Mouse (Mus musculus): ENCODE results near the gene Acaa1a.
A peak's percentile ranks its signal among the peaks of the same experiment; 100 is the strongest.
"Not testable (repeated sequence)": the region's sequence is repeated elsewhere in the genome, so short reads cannot be mapped to it uniquely, and the experiment has no call there.

Acaa1a gene

GRCm38 (mm10) chr9:119339106-119339505 is 370 bp upstream of the Acaa1a start:
- no peak for DNase-seq (ENCODE audit: low spot score in 2 of 2)

- DNase-seq (ENCODE audit: low spot score in 2 of 2) = no peak
Observed at GRCm38 (mm10) chr9:119340212-119340580, 720 bp downstream of the Acaa1a start.

DNA sequence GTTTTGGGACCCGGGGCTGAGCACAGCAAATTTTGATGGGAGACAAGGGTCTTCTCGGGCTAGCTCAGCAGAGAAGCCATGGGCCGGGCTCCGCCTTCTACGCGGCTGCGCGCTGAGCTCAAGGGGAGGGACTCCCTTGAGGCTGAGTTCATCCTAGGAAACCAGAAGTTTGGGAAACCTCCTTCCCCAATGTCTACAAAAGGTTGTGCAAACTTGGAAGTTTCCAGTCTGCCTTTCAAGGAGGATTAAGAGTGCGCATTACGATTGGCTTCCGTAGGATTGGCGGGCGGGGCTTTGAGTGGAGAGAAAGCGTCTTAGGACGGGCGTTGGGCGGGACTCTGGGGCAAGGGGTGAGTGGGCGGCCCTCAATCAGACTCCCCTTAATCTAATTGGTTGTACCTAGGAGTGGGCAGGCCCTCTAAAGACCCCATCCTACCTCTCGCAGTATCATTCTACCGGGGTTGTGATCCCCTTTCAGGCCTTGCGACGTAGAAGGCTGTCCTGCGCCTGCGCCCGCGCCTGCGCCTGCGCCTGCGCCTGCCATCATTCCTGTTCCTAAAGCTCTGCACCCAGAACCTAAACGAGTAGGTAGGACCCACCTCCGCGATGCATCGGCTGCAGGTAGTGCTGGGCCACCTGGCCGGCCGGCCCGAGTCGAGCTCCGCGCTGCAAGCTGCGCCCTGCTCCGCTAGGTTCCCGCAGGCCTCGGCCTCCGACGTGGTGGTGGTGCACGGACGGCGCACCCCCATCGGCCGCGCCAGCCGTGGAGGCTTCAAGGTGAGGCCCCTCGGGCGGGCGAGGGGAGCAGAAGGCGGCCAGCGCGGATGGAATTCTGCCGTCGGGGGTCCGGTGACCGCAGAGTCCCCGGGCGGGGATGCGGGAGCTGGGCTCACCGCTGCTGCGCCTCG is 1.7 kb downstream of the Acaa1a start, which contains the start of gene Myd88:
Gene Myd88 (minus strand): TSS at position 503 of the 908 bp plus-strand sequence.
- peak; percentile 98 to 99 for DNase-seq (ENCODE audit: low spot score in 2 of 2)

- DNase-seq (ENCODE audit: low spot score in 2 of 2) = no peak
Observed at GRCm38 (mm10) chr9:119342728-119343127, 3.3 kb downstream of the Acaa1a start.

GRCm38 (mm10) chr9:119346376-119346775 is 6.9 kb downstream of the Acaa1a start:
- no peak for DNase-seq (ENCODE audit: low spot score in 2 of 2)

- no peak for DNase-seq (ENCODE audit: low spot score in 2 of 2)
Observed at GRCm38 (mm10) chr9:119350531-119350930, 11.1 kb downstream of the Acaa1a start.

GRCm38 (mm10) chr9:119350947-119351705 is 11.7 kb downstream of the Acaa1a start:
- no peak for DNase-seq (ENCODE audit: low spot score in 2 of 2)

DNA sequence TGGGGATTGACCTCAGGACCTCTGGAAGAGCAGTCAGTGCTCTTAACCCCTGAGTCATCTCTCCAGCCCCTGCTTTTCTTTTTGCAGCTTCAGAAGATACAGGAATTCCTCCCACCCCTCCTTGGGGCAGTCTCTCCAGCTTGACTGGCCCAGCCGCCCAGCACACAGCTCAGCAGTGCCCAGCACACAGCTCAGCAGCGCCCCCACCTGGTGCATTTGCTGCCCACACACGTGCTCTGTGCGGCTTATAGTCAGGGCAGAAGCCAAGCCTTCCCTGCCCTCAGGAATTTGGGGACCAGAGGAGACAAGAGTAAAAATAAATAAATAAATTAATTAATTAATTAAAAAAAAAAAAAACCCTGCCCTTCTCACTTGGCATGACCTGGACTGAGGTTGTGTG is 12.6 kb downstream of the Acaa1a start:
- DNase-seq (ENCODE audit: low spot score in 2 of 2) = peak; percentile 71 to 74

- DNase-seq (ENCODE audit: low spot score in 2 of 2) = no peak
Observed at GRCm38 (mm10) chr9:119353926-119354325, 14.4 kb downstream of the Acaa1a start.

DNA sequence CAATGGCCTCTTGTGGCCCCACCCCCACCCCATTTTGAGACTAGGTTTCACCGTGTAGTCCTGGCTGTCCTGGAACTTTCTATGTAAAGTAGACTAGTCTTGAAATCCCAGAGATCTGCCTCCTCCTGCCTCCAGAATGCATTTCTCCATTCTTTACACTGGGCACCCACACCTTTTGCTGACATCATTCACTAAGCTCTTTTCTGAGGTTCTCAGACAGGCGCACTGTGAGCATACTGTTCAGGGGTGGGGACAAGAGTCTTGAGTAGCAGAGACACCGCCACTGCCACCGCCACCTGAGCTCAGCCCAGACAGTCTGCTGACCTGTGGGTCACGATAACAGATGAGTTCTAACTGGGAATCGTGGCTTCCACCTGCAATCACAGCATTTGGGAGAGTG is 16.5 kb downstream of the Acaa1a start:
- DNase-seq (ENCODE audit: low spot score in 2 of 2) = no peak

DNA sequence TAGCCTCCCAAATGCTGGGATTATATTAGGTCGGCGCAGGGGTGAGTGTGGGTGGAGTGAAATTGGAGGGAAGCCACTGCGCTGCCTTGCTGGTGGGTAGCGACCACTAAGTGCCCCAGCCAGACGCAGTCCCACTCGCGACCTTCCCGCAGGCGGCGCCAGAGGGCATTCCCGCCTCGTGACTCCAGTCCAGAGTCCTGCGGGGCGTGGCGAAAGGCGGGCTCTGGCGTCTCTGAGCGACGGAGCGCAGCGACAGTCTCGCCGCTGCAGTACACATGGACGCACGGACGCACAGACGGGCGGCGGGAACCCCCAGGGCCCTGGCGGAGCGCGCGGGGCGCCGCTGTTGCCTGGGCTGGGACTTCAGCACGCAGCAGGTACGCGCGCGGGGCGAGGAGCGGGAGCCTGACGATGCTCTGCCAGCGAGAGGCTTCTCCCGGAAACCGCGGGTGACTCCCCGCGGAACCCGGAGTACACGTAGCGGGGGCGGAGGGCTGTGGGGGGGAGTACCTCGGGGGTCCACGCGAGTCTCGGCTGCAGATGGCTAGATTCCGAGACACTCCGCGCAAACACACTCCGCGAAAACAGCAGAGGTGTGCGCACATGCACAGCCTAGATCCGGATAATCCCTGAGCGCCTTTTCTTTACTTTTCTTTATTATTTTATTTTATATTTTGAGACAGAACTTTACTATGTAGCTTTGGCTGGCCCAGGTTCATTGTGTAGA is 18.0 kb downstream of the Acaa1a start, which contains the start of gene Xylb:
Gene Xylb (plus strand): TSS at position 51 of the 727 bp plus-strand sequence.
- DNase-seq (ENCODE audit: low spot score in 2 of 2) = peak; percentile 91 to 93

- no peak for DNase-seq (ENCODE audit: low spot score in 2 of 2)
Observed at GRCm38 (mm10) chr9:119358058-119358429, 18.6 kb downstream of the Acaa1a start.

DNA sequence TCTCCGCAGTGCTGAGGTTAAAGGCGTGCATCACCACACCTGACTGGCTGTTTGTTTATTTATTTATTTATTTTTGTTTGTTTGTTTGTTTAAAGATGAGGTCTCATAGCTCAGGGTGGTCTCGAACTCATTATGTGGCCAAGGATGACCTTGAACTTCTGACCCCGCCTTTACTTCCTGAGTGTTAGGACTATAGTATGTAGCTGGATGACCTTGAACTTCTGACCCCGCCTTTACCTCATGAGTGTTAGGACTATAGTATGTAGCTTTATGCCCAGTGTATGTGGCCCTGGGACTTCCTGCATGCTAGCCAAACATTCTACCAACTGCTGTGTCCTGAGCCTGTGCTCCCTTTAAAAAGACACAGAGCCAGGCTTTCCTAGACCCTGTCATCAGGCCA is 21.9 kb downstream of the Acaa1a start:
- DNase-seq (ENCODE audit: low spot score in 2 of 2) = no peak

DNA sequence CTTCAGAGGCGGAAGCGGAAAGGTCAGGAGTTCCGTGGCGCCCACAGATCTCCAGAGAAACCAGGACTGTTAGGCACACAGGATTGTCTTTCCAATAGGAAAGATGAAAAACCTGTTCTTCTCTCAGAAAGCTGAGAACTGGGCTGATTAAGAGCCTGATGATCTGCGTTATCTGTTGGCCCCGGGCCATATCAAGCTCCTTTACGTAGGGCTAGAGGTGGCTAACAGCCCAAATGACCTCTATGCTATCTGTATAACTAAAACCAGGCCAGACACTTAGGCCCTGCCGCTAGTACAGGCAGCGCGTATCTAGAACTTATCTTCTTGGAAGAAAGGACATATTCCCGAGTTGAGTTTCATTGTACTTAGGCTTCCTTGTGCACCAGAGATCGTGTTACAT is 23.8 kb downstream of the Acaa1a start:
- DNase-seq (ENCODE audit: low spot score in 2 of 2) = no peak

DNA sequence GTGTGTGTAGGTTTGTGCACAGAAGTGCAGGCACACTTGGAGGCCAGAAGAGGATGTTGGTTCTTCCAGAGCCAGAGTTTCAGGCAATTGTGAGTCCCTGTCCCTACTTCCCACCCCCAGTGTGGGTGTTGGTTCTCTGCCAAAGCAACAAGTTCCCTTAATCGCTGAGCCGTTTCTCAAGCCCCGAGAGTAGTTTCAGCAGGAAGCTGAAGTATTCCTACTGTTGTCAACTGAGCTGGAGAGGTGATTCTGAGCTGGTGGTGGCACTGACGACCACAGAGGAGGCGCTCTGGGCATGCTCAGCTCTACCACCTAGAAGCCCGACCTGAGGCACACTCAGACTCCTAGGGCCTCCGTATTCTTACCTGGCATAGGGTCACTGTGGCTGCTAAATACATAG is 25.8 kb downstream of the Acaa1a start, which contains the start of gene Slc22a14:
Gene Slc22a14 (minus strand): TSS at position 270 of the 400 bp plus-strand sequence.
- peak in 1 of 2 experiments; percentile 42 for DNase-seq (ENCODE audit: low spot score in 2 of 2)

DNA sequence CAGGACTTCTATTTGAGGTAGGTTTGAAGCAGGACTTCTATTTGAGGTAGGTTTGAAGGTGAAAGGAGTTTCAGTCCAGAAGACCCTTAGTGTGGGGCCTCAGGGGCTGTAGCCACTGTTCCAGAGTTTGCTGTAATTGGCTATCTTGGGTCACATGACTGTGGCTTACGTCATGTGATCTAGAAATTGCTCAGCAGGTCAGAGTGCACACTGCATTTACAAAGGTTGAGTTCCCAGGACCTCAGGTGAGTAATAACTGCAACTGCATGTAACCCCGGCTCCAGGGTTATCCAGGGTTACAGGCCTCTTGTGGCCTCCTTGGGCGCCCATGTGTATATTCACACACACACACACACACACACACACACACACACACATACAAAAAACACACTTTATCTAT is 28.9 kb downstream of the Acaa1a start:
- no peak for DNase-seq (ENCODE audit: low spot score in 2 of 2)

DNA sequence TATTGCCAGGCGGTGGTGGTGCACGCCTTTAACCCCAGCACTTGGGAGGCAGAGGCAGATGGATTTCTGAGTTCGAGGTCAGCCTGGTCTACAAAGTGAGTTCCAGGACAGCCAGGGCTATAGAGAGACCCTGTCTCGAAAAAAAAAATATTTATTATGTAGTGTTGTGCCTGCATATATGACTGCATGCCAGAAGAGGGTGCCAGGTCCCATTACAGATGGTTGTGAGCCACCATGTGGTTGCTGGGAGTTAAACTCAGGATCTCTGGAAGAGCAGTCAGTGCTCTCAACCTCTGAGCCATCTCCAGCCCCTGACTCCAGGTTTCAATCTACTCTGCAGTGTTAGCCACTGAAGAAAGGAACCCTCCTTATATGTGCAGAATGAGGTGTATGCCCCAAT is 31.3 kb downstream of the Acaa1a start:
- DNase-seq (ENCODE audit: low spot score in 2 of 2) = not testable (repeated sequence)

DNA sequence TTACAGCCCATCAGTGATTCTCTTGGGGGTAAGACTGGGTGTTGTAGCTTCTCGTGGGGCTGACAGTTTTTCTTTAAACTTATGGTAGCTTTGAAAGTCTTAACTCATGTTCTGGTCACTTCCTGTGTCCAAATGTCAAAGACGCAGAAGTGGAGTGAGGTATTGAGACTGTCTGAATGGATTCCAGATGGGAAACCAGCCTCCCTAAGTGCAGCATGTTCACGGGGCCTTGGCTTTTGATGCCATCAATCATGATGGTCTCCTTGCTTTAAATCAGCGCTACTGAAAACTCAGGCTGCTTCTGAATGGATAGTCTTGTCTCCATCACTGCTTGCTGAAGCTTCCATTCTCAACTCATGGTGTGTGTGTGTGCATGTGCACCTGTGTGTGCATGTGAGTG is 31.8 kb downstream of the Acaa1a start:
- DNase-seq (ENCODE audit: low spot score in 2 of 2) = no peak

GRCm38 (mm10) chr9:119375008-119375407 is 35.5 kb downstream of the Acaa1a start:
- no peak for DNase-seq (ENCODE audit: low spot score in 2 of 2)

DNA sequence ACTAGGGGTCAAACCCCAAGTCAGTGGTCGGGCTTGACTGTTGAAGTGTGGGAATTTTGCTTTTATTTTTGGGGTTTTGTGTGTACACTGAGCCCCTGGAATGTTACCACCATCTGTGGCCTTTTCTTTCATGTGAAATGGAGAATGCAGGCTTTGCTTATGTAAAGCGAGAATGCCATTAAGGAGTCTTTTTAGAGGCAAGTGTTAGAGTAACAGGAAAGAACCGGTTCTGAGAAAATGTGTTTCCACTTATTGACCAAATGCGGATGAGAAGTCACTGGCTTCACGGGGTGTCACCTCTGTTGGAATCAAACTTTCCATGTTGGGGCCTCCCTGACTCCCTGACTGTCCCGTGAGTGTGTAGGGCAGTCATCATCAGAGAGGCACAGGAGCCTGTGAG is 36.1 kb downstream of the Acaa1a start:
- no peak for DNase-seq (ENCODE audit: low spot score in 2 of 2)

- DNase-seq (ENCODE audit: low spot score in 2 of 2) = no peak
Observed at GRCm38 (mm10) chr9:119378231-119378630, 38.8 kb downstream of the Acaa1a start.

DNA sequence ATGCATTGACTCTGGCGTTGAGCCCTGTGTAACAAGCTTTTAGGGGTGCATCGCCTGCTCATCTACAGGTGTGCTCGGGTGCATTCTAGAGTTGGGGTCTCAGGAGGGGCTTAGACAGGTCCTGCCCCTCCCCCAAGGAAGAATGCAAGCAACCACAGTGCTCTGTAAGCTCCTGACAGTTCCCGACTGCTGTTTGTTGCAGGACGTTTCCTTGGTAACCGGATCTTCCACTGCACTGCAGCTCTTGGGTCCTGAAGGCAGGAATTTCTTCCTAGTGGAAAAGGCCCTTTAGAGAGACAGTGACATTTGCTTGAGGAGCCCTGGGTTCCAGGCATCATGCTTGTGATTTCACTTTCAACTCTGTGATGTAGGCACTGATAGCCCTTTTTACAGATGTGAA is 43.1 kb downstream of the Acaa1a start:
- peak; percentile 45 to 61 for DNase-seq (ENCODE audit: low spot score in 2 of 2)
